Mouse (Mus musculus): ENCODE results near the gene Ormdl3. TPM values are rescaled to one million over a fixed set of nuclear protein-coding genes. Genes with fewer than 3 reads are reported as not detected.

Gene Ormdl3
- polyA plus RNA-seq, 1 experiment from 2014 or later = 77.3 TPM

DNA sequence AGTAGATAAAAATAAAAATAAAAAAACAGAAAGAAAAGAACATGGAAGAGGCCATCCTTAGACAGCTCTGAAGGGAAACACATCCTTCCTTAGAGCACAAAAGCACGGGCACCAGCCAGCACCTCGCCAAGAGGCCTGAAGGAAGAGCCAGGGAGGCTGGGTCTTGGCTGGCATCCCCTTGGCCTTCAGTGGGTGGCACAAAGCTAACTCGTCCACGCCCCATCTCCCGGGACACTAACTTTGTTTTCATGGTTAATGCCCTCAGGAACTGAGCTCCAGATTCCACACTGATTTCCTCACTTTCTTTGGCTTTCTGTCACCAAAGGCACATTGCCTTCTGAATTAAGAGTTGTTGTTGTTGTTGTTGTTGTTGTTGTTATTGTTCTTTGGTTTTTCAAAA is 9.4 kb downstream of the Ormdl3 start:
- Histone ChIP-seq H3K4me3 (no peak overlapping the region), H3K27me3 (no peaks in the 10 kb centered on the region), H3K4me1 (no peaks in the 10 kb centered on the region), H3K9me3 (replicated peaks) (no peaks in the 10 kb centered on the region), H3K27ac (no peak overlapping the region), H3K9ac (no peak overlapping the region), H3K36me3 (ENCODE audit: poor library complexity, severe bottlenecking) (peaks cover 28% of the 10 kb centered on the region), H3K4me2 (no peak overlapping the region)
- WGBS = 91% methylated on average over 5 of the region's 5 CpGs
- no peak for ATAC-seq

DNA sequence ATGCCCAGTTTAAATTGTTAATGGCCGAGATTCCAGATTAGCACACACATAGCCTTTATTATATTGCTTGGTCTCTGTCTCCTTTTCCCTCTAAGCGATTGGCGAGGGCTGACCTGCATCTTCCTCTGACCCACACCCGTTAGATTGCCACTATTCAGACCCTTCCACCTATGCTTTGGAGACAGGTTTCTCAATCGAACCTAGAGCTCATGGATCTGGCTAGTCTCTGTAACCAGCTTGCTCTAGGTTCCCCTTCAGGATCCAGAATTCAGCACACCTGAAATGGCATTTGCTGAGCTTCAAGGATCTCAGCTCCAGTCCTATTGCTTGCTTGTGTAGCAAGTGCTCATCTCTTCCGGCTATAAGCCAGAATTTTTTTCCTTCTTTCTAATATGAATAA is 17.7 kb downstream of the Ormdl3 start:
- Histone ChIP-seq H3K36me3 (ENCODE audit: poor library complexity, severe bottlenecking) (no peaks in the 10 kb centered on the region), H3K27ac (no peak overlapping the region), H3K4me2 (no peak overlapping the region), H3K4me3 (no peak overlapping the region), H3K4me1 (no peaks in the 10 kb centered on the region), H3K27me3 (0 out of 2 replicates have a peak, but pooled peaks cover 4% of the 10 kb centered on the region), H3K9me3 (replicated peaks) (no peaks in the 10 kb centered on the region), H3K9ac (no peak overlapping the region)
- 72% methylated on average over 6 of the region's 6 CpGs for WGBS
- ATAC-seq = no peak

DNA sequence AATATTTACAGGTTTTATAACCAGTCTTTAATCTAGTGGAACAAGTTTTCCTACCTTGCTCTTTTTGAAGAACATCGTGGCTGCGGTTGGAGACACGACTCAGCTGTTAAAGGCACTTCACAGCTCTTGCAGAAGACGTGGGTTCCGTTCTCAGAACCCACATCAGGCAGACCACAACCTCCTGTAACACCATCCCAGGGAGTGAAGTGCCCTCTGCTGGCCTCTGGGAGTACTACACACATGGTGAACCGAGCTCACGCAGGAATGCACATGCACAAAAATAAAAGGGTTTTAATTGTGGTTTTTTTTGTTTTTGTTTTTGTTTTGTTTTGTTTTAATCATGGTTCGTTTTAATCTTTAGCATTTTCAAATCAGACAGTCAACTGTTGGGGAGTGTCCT is 18.8 kb downstream of the Ormdl3 start:
- H3K9me3 ChIP-seq (replicated peaks) = no peaks in the 10 kb centered on the region
- ATAC-seq = no peak
- 85% methylated on average over 8 of the region's 8 CpGs for WGBS
- H3K36me3 ChIP-seq (ENCODE audit: poor library complexity, severe bottlenecking) = no peaks in the 10 kb centered on the region
- H3K4me2 ChIP-seq = no peak overlapping the region
- no peak overlapping the region for H3K9ac ChIP-seq
- H3K4me1 ChIP-seq = no peaks in the 10 kb centered on the region
- no peak overlapping the region for H3K27ac ChIP-seq
- H3K4me3 ChIP-seq = no peak overlapping the region
- H3K27me3 ChIP-seq = 0 out of 2 replicates have a peak, but pooled peaks cover 4% of the 10 kb centered on the region

DNA sequence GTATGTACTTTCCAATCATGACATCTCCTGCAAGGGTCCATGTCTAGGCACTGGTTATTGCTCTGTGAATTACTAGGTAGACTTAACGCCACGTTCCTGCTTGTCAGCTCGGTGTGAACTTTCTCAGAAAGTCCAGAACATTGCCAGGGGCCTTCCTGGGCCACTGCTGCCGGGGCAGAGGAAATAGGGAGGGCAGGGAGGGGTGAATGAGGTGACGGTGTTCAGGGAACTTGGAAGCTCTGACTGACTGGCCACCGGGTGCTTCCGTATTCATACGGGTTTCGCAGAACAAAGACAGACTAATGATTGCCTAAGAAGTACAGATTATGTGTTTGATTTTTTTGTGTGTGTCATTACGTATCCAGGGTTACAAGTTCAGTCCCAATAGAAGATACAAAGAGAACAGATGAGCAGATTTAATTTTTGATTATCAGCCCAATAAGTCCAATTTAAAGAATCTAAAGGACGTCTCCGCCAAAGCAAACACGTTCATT is 23.2 kb downstream of the Ormdl3 start:
- Histone ChIP-seq H3K4me3 (no peak overlapping the region), H3K4me2 (no peak overlapping the region), H3K9ac (no peak overlapping the region), H3K27ac (no peak overlapping the region), H3K27me3 (no peaks in the 10 kb centered on the region), H3K4me1 (peaks cover 8% of the 10 kb centered on the region; the same call in 1 of the 2 replicates), H3K36me3 (ENCODE audit: poor library complexity, severe bottlenecking) (no peaks in the 10 kb centered on the region), H3K9me3 (replicated peaks) (no peaks in the 10 kb centered on the region)
- ATAC-seq = no peak
- 60% methylated on average over 13 of the region's 13 CpGs for WGBS

DNA sequence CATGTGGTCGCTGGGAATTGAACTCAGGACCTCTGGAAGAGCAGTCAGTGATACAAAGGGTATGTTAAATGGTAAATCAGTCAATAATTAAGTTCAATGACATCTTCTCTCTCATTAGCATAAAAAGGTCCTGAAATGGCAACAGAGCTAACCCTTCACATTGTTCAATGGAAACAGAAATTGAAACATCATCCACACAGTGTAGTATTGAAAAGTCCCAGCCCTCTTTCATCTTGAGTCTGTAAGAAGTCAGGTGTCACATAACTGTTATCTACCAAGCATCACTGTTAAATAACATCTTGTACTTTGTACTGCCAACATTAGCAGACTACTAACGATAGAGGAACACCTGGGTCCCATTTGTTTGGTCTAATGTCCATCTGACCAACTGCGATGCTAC is 24.1 kb downstream of the Ormdl3 start:
- no peak for ATAC-seq
- Histone ChIP-seq H3K4me1 (peaks cover 8% of the 10 kb centered on the region; the same call in 1 of the 2 replicates), H3K4me3 (no peak overlapping the region), H3K27ac (no peak overlapping the region), H3K4me2 (no peak overlapping the region), H3K9me3 (replicated peaks) (no peaks in the 10 kb centered on the region), H3K36me3 (ENCODE audit: poor library complexity, severe bottlenecking) (no peaks in the 10 kb centered on the region), H3K9ac (no peak overlapping the region), H3K27me3 (no peaks in the 10 kb centered on the region)
- WGBS = 89% methylated on average over 3 of the region's 3 CpGs

DNA sequence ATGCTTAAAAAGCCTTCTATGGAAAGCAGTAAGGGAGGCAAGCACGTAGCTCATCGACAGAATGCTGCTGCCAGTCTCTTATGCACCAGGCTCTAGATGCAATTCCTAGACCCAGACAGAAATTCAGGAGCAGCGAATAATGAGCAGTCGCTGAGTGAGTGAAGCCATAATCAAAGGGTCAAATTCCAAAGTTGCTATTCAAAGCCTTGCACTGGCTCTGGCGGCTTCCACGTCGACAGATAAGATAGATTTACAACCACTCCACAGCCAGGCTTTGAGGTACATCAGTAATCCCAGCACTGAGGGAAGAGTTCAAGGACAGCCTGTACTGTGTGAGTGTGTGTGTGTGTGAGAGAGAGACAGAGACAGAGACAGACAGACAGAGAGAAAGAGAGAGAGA is 26.2 kb downstream of the Ormdl3 start:
- H3K9me3 ChIP-seq (replicated peaks) = no peaks in the 10 kb centered on the region
- no peaks in the 10 kb centered on the region for H3K27me3 ChIP-seq
- no peaks in the 10 kb centered on the region for H3K36me3 ChIP-seq (ENCODE audit: poor library complexity, severe bottlenecking)
- H3K4me1 ChIP-seq = peaks cover 8% of the 10 kb centered on the region; the same call in 1 of the 2 replicates
- H3K9ac ChIP-seq = no peak overlapping the region
- no peak for ATAC-seq
- no peak overlapping the region for H3K27ac ChIP-seq
- H3K4me3 ChIP-seq = no peak overlapping the region
- no peak overlapping the region for H3K4me2 ChIP-seq
- WGBS = 14% methylated on average over 7 of the region's 7 CpGs

DNA sequence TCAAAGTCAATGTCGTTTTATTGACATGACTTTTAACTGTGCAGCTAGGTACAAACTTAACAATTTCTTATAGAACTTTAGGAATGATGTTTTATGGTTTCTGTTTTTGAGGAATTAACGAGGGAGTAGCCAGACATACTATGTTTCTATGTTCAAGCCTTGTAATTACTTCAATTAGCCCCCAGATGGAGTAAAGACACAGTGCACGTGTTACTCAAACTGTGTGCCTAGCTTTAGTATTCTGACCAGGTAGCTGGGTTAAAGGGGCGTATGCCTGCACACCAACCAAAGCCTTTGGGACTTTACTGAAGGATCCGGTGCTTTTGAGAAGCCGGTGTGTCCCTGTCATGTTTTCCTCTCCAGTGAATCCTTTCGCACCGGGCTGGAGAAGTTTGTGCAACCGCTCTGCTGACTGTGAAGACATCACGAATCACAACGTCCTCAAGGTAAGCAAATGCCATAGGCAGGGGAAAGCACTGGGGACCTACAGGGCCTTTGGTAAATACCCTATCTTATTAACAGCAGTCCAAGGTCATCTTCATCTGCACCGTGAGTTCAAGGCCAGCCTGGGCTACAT is 32.0 kb downstream of the Ormdl3 start:
- Histone ChIP-seq H3K27ac (no peak overlapping the region), H3K4me1 (peaks cover 6% of the 10 kb centered on the region; the same call in 1 of the 2 replicates), H3K4me2 (no peak overlapping the region), H3K4me3 (no peak overlapping the region), H3K9ac (no peak overlapping the region), H3K9me3 (replicated peaks) (no peaks in the 10 kb centered on the region), H3K27me3 (peaks cover 4% of the 10 kb centered on the region), H3K36me3 (ENCODE audit: poor library complexity, severe bottlenecking) (no peaks in the 10 kb centered on the region)
- no peak for ATAC-seq
- 55% methylated on average over 12 of the region's 12 CpGs for WGBS

DNA sequence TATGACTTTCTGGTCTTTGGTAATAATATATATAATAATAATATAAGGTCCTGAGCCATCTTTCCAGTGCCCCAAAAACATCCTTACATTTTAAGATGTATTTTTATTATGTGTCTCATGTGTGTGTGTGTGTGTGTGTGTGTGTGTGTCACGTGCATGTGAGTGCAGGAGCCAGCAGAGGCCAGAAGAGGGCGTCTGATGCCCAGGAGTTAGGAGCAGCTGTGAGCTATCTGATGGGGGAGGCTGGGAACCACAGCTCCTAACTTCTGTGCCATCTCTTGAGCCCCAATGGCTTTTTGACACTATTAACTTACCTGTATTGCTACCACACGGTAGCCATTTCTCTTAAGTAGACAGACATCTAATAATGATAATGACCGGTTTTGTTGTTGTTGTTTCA is 33.2 kb downstream of the Ormdl3 start:
- no peak overlapping the region for H3K4me2 ChIP-seq
- no peak for ATAC-seq

DNA sequence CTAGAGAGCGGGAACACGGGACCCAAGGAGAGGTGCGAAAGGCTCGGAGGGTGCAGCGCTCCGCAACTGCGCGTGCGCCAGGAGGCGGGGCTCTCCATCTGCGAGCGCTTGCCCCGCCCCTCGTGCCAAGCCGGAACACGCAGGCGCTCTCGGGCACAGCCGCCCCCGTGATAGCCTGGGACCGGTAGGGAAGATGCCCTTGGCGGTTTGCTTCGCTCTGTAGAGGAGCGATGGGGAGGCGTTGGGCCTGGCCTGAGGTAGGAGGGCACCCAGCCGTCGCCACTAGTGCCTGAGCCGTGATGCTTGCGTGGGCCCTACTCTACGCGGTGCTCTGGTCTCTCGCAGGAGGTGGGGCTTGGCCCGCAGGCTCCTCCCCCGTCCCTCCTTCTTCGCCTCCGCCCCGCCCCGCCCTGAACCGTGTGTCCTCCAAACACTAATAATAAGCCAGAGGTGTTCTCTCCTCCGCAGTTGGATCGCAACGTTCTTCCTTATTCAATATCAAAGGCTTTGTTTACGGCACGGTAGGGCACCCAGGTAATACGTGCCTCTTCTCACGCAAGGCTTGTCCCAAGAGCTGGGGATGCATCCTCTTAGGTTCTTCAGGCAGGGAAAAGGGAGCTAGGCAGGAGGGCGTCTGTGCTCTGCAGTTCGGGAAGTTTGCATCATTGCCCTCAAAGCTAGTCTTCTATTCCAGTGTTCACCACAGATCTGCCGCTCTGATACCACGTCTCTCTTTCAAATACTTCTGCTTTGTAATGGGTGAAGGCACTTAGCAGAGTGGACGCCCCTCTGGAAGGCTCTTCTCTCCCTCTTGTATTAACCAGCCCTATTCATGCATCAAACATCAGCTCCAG is 36.0 kb downstream of the Ormdl3 start, which contains the start of gene Zpbp2:
Zpbp2 (plus strand) TSS at position 123 of the 854 bp plus-strand sequence.
- H3K4me3 ChIP-seq = peak within 1 kb of the TSS; percentile 72
- WGBS = under 1% methylated on average over 50 of the region's 51 CpGs
- H3K9ac ChIP-seq = peak within 1 kb of the TSS; percentile 78
- no peaks in the 10 kb centered on the region for H3K9me3 ChIP-seq (replicated peaks)
- H3K4me1 ChIP-seq = peaks cover 6% of the 10 kb centered on the region; the same call in 1 of the 2 replicates
- peak within 1 kb of the TSS; percentile 68 for H3K27ac ChIP-seq
- peak within 1 kb of the TSS; percentile 73 for H3K4me2 ChIP-seq
- ATAC-seq = peak; percentile 98
- H3K27me3 ChIP-seq = peaks cover 43% of the 10 kb centered on the region
- H3K36me3 ChIP-seq (ENCODE audit: poor library complexity, severe bottlenecking) = no peaks in the 10 kb centered on the region

More for the DNA sequence above, 33.2 kb downstream of the Ormdl3 start:
- H3K9me3 ChIP-seq (replicated peaks) = no peaks in the 10 kb centered on the region
- peaks cover 16% of the 10 kb centered on the region for H3K27me3 ChIP-seq
- H3K36me3 ChIP-seq (ENCODE audit: poor library complexity, severe bottlenecking) = no peaks in the 10 kb centered on the region
- H3K27ac ChIP-seq = no peak overlapping the region
- no peak overlapping the region for H3K4me3 ChIP-seq
- peaks cover 6% of the 10 kb centered on the region; the same call in 1 of the 2 replicates for H3K4me1 ChIP-seq
- 83% methylated on average over 4 of the region's 4 CpGs for WGBS
- H3K9ac ChIP-seq = no peak overlapping the region

DNA sequence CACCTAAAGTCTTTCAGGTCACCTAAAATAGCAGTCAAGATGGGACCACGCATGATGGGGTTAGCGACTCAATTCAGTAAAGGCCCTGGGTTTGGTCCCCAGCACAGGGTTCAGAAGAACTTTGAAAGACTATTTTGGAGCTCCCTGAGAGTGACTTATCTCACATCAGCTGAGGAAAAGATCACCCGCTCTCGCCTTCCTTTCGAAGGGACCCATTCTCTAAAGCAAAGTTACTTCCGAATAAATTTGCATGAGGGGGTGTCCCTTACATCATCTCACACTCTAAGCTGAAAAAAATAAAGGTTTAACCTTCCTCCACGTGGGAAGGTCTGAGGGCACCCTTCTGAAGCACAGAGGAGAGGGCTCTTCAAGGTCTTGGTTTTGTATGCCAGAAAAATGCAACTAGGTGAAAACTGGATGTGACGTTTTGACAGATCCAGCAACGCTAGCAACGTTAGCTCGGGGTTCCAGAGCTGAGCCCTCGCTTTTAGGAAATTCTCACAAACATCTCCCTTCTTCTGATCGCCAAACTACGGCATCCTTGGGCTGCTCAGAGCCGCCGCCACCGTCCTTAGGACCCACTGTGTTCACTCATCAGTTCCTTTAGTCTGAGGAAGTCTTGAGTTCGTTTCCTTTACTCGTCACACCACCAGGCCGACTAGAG is 36.7 kb downstream of the Ormdl3 start:
- Histone ChIP-seq H3K4me2 (peak overlapping the region; percentile 73), H3K27me3 (peaks cover 51% of the 10 kb centered on the region)

DNA sequence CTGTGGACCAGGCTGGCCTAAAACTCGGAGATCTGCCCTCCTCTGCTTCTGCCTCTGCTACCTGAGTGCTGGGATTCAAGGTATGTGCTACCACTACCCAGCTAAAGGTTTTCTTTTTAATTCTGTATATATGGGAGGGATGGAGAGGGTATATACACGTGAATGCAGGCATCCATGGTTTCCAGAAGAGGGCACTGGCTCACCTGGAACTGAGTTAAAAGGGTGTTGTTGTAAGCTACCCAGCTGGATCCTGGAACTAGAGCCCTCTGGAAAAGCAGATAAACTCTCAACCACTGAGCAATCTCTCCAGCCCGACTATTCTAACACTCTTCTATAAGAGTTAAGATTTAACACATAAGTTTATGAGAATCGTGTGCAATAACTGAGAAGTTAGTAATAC is 37.8 kb downstream of the Ormdl3 start:
- Histone ChIP-seq H3K9me3 (replicated peaks) (no peaks in the 10 kb centered on the region), H3K36me3 (ENCODE audit: poor library complexity, severe bottlenecking) (no peaks in the 10 kb centered on the region), H3K4me3 (no peak overlapping the region), H3K27ac (no peak overlapping the region), H3K4me2 (no peak overlapping the region), H3K9ac (no peak overlapping the region), H3K4me1 (peaks cover 15% of the 10 kb centered on the region), H3K27me3 (peaks cover 60% of the 10 kb centered on the region)
- no peak for ATAC-seq
- WGBS = 62% methylated on average over 4 of the region's 4 CpGs

More for the DNA sequence above, 36.7 kb downstream of the Ormdl3 start:
- Histone ChIP-seq H3K9me3 (replicated peaks) (no peaks in the 10 kb centered on the region), H3K4me3 (peak overlapping the region; percentile 72), H3K27ac (0 out of 2 replicates have a peak overlapping the region, but pooled peaks have one; percentile 68), H3K9ac (peak overlapping the region; percentile 78), H3K4me1 (peaks cover 11% of the 10 kb centered on the region), H3K36me3 (ENCODE audit: poor library complexity, severe bottlenecking) (no peaks in the 10 kb centered on the region)
- WGBS = 19% methylated on average over 20 of the region's 20 CpGs
- ATAC-seq = no peak

DNA sequence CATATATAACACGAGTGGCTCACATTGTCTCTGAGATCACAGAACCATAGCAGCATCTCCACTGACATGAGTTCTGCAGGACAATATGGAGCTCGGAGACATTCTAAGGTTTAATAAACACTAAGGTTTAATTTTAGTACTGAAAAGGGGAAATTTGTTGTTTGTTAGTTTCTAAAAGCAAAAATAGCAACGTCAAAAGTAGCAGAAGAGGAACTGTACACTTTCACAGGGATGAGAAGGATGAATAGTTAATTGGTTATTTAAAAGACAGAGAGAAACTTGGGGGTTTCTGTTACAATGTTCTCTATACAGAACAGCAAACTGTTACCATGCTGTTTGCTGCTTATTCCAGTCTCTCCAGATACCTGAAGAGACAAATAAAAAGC is 39.9 kb downstream of the Ormdl3 start:
- peaks cover 15% of the 10 kb centered on the region for H3K4me1 ChIP-seq
- no peak overlapping the region for H3K4me3 ChIP-seq
- no peaks in the 10 kb centered on the region for H3K36me3 ChIP-seq (ENCODE audit: poor library complexity, severe bottlenecking)
- no peak overlapping the region for H3K9ac ChIP-seq
- ATAC-seq = no peak
- no peak overlapping the region for H3K27ac ChIP-seq
- no peaks in the 10 kb centered on the region for H3K9me3 ChIP-seq (replicated peaks)
- peaks cover 77% of the 10 kb centered on the region for H3K27me3 ChIP-seq
- no peak overlapping the region for H3K4me2 ChIP-seq
- WGBS = 69% methylated on average over 3 of the region's 3 CpGs

All from forebrain, embryonic 13.5 days (tissue).